Mouse (Mus musculus) liver, embryonic 14.5 days (tissue): Measurements from ENCODE around the gene Tecpr1.

Experiments used
- CTCF ChIP-seq: IDR thresholded peaks from 2 replicates; pipeline ENCODE4 v1.5.1; 2016; ENCODE audit warnings: antibody characterized with exemption, low read depth, control low read depth
- EP300 ChIP-seq: IDR thresholded peaks from 2 replicates; pipeline ENCODE4 v1.6.1; 2016; ENCODE audit warnings: antibody characterized with exemption, low read depth

GRCm38 (mm10) chr5:144184350-144185045 is 38.9 kb downstream of the Tecpr1 start:
- TF ChIP-seq EP300 (no peak), CTCF (no peak)
